Mouse (Mus musculus) forebrain, postnatal 0 days (tissue): Measurements from ENCODE around the gene Frmd4b. TPM values are rescaled to one million over a fixed set of nuclear protein-coding genes. Genes with fewer than 3 reads are reported as not detected.

Experiments
- ATAC-seq: fragments of 200-750 bp; cut with Nextera tagmentation; 2 replicates; pipeline ENCODE4 v1.8.0; 2017; ENCODE audit warnings: mild to moderate bottlenecking, moderate library complexity
- DNase-seq: peaks from one replicate; pipeline ENCODE4 v3.0.0-alpha.2; 2015
- H3K27ac ChIP-seq: fragments of 300-500 bp; sonication (generic); 2 replicates; pipeline ENCODE4 v1.5.1; 2014; ENCODE audit warnings: low read depth, mild to moderate bottlenecking, antibody characterized with exemption, low read length, moderate library complexity, mixed read lengths
- H3K27me3 ChIP-seq: fragments of 300-500 bp; sonication (generic); 2 replicates; pipeline ENCODE4 v1.6.1; 2014; ENCODE audit warnings: mild to moderate bottlenecking, low read length, mixed read lengths; ENCODE audit not compliant: insufficient read depth
- H3K36me3 ChIP-seq: fragments of 300-500 bp; sonication (generic); 2 replicates; pipeline ENCODE4 v1.6.1; 2014; ENCODE audit warnings: mild to moderate bottlenecking, moderate library complexity; ENCODE audit not compliant: insufficient read depth
- H3K4me1 ChIP-seq: fragments of 300-500 bp; sonication (generic); 2 replicates; pipeline ENCODE4 v1.6.1; 2014; ENCODE audit warnings: antibody characterized with exemption; ENCODE audit not compliant: insufficient read depth
- H3K4me2 ChIP-seq: fragments of 300-500 bp; sonication (generic); 2 replicates; pipeline ENCODE4 v1.6.1; 2014; ENCODE audit warnings: low read depth, mild to moderate bottlenecking, moderate library complexity
- H3K4me3 ChIP-seq: fragments of 300-500 bp; sonication (generic); 2 replicates; pipeline ENCODE4 v1.5.1; 2014; ENCODE audit warnings: low read depth, low read length, mixed read lengths
- H3K9ac ChIP-seq: fragments of 300-500 bp; sonication (generic); 2 replicates; pipeline ENCODE4 v1.6.1; 2014; ENCODE audit warnings: mild to moderate bottlenecking
- H3K9me3 ChIP-seq: fragments of 300-500 bp; sonication (generic); 2 replicates; pipeline ENCODE4 v1.6.1; 2016; ENCODE audit warnings: low read length
- CTCF ChIP-seq: sonication (generic); IDR thresholded peaks from 2 replicates; pipeline ENCODE4 v1.5.1; 2016; ENCODE audit warnings: antibody characterized with exemption, control low read depth, low read depth
- WGBS: fragments of 180-500 bp; shearing (Covaris S2); extraction: QIAGEN DNeasy Blood & Tissue Kit; methylation state at CpG from one replicate; pipeline ENCODE4 v1.1.7; 2014; 5-methylcytosine and 5-hydroxymethylcytosine counted together
- polyA plus RNA-seq: library from polyadenylated mRNA; unstranded; fragments of >200 nt; fragmentation: Nextera tagmentation; extraction: Ambion mirVana; gene quantifications from 2 replicates; pipeline ENCODE4 v1.2.1, GENCODE M21; 2015
- total RNA-seq: library from RNA; depleted of rRNA; stranded (reverse); fragments of >200 nt; gene quantifications from 2 replicates; pipeline ENCODE4 v1.2.3, GENCODE M21; 2014

Gene Frmd4b
- total and polyA plus RNA-seq, 2 experiments from 2014 or later: 17.0 to 43.7 TPM

- no peaks in the 10 kb centered on the region for H3K4me1 ChIP-seq
- no peak overlapping the region for H3K4me2 ChIP-seq
These were observed 22.1 kb downstream of the Frmd4b start for GRCm38 (mm10) chr6:97595218-97595617.

GRCm38 (mm10) chr6:97594589-97594988 lies 22.8 kb downstream of the Frmd4b start:
- H3K9ac ChIP-seq: no peak overlapping the region
- no peak overlapping the region for H3K4me2 ChIP-seq
- H3K9me3 ChIP-seq: no peaks in the 10 kb centered on the region
- no peak overlapping the region for H3K4me3 ChIP-seq
- ATAC-seq: no peak
- no peaks in the 10 kb centered on the region for H3K27me3 ChIP-seq
- no peaks in the 10 kb centered on the region for H3K36me3 ChIP-seq
- no peak for TF ChIP-seq CTCF
- no peak overlapping the region for H3K27ac ChIP-seq
- peaks cover under 1% of the 10 kb centered on the region; the same call in 1 of the 2 replicates for H3K4me1 ChIP-seq
- DNase-seq: no peak
- WGBS: 95% methylated on average over 7 of the region's 7 CpGs

More at GRCm38 (mm10) chr6:97595218-97595617, 22.1 kb downstream of the Frmd4b start:
- no peak for TF ChIP-seq CTCF
- ATAC-seq (no peak), DNase-seq (no peak)
- 44% methylated on average over 3 of the region's 3 CpGs for WGBS
- no peaks in the 10 kb centered on the region for H3K9me3 ChIP-seq
- no peak overlapping the region for H3K4me3 ChIP-seq
- H3K27me3 ChIP-seq: no peaks in the 10 kb centered on the region
- no peak overlapping the region for H3K9ac ChIP-seq
- H3K27ac ChIP-seq: no peak overlapping the region
- no peaks in the 10 kb centered on the region for H3K36me3 ChIP-seq

GRCm38 (mm10) chr6:97590230-97590629 lies 27.1 kb downstream of the Frmd4b start:
- no peaks in the 10 kb centered on the region for H3K27me3 ChIP-seq
- H3K4me2 ChIP-seq: no peak overlapping the region
- no peaks in the 10 kb centered on the region for H3K9me3 ChIP-seq
- H3K9ac ChIP-seq: no peak overlapping the region
- 30% methylated on average over 5 of the region's 5 CpGs for WGBS
- peaks cover 8% of the 10 kb centered on the region; the same call in 1 of the 2 replicates for H3K4me1 ChIP-seq
- no peak overlapping the region for H3K4me3 ChIP-seq
- DNase-seq: no peak
- no peaks in the 10 kb centered on the region for H3K36me3 ChIP-seq
- ATAC-seq: no peak; the same call in 1 of the 2 replicates
- peak overlapping the region; percentile 57 for H3K27ac ChIP-seq
- no peak for TF ChIP-seq CTCF

GRCm38 (mm10) chr6:97589581-97589980 lies 27.8 kb downstream of the Frmd4b start:
- H3K27me3 ChIP-seq: no peaks in the 10 kb centered on the region
- WGBS: 32% methylated on average over 3 of the region's 3 CpGs
- no peaks in the 10 kb centered on the region for H3K36me3 ChIP-seq
- peak; percentile 59 for DNase-seq
- peak overlapping the region; percentile 57 for H3K27ac ChIP-seq
- no peaks in the 10 kb centered on the region for H3K9me3 ChIP-seq
- H3K9ac ChIP-seq: no peak overlapping the region
- no peak overlapping the region for H3K4me2 ChIP-seq
- H3K4me3 ChIP-seq: no peak overlapping the region
- peaks cover 8% of the 10 kb centered on the region; the same call in 1 of the 2 replicates for H3K4me1 ChIP-seq
- no peak for TF ChIP-seq CTCF
- ATAC-seq: no peak; the same call in 1 of the 2 replicates

DNA sequence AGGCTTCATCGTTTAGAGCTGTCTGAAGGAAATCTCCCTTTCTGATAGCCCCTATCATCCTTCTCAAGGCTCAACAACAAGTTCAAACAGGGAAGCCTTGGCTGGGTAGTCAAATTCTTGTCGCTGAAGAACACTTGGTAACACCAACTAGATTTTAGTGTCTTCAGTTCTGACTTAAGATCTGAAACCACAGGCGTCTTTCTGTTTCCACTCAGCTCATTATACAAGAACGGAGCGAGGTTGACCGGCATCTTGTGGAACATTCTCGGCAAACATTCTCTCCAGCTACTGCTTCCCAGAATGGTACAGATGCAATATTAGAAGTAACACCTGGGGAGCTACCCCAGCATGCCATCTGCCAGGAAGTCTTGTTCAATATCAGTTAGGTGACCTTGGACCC lies 28.3 kb downstream of the Frmd4b start:
- Histone ChIP-seq H3K9me3 (no peaks in the 10 kb centered on the region), H3K36me3 (no peaks in the 10 kb centered on the region), H3K9ac (no peak overlapping the region), H3K4me2 (no peak overlapping the region), H3K4me3 (no peak overlapping the region), H3K27ac (peak overlapping the region; percentile 37), H3K27me3 (no peaks in the 10 kb centered on the region), H3K4me1 (peaks cover 8% of the 10 kb centered on the region; the same call in 1 of the 2 replicates)
- no peak for ATAC-seq
- no peak for DNase-seq
- no peak for TF ChIP-seq CTCF
- 62% methylated on average over 7 of the region's 7 CpGs for WGBS

DNA sequence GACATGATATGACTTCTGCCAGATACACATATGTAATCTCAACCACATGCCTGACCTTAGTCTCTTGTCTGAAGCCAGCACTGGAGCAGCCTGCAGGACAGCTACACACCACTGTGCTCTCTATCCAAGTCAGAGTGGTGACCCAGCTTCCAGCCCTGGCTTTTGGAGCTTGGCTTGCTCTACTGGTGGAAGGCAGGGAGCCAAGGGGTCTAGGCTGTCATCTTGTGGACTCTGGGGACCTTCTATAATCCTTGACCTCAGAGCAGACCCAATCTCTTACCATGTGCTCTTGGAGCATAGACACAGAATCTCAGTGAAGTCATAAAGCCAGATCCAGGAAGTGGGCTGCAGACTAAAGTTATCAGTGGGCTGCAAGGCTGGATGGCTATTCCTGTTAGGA lies 30.7 kb downstream of the Frmd4b start:
- Histone ChIP-seq H3K27me3 (no peaks in the 10 kb centered on the region), H3K36me3 (no peaks in the 10 kb centered on the region), H3K4me3 (no peak overlapping the region), H3K27ac (no peak overlapping the region), H3K4me2 (no peak overlapping the region), H3K9me3 (no peaks in the 10 kb centered on the region), H3K4me1 (peaks cover 8% of the 10 kb centered on the region; the same call in 1 of the 2 replicates), H3K9ac (no peak overlapping the region)
- ATAC-seq (no peak), DNase-seq (no peak)
- TF ChIP-seq CTCF: no peak

DNA sequence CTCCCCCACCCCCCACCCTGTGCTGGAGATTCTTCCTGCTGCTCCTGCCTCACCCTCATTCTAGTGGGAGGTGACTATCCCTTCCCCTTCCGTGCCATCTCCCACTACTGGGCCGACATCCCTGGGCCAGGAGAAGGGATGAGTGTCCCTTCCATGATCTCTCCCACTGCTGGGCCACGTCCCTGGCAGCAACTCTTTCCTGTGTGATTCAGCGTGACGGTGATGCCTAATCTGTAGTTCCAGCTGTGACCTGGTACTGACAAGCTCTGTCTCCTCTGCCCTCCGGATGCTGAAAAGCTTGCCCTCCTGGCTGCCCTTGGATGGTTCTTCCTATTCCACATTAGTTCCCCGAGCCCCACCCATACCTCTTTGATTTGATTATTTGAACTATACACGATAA lies 31.3 kb downstream of the Frmd4b start:
- Histone ChIP-seq H3K27ac (no peak overlapping the region), H3K27me3 (no peaks in the 10 kb centered on the region), H3K9ac (no peak overlapping the region), H3K4me3 (no peak overlapping the region), H3K36me3 (no peaks in the 10 kb centered on the region), H3K4me2 (no peak overlapping the region), H3K4me1 (peaks cover 8% of the 10 kb centered on the region; the same call in 1 of the 2 replicates), H3K9me3 (no peaks in the 10 kb centered on the region)
- no peak for TF ChIP-seq CTCF
- WGBS: 75% methylated on average over 8 of the region's 8 CpGs
- DNase-seq (no peak), ATAC-seq (no peak)
